Mouse (Mus musculus) 416B (cell line): Measurements from ENCODE around the gene Fam98c.
A peak's percentile ranks its signal among the peaks of the same experiment; 100 is the strongest.
"Not testable (repeated sequence)": the region's sequence is repeated elsewhere in the genome, so short reads cannot be mapped to it uniquely, and the experiment has no call there.

Experiments
- DNase-seq: peaks from one replicate; pipeline ENCODE4 v3.0.0; 2011; ENCODE audit warnings: low read depth

Fam98c gene

DNA sequence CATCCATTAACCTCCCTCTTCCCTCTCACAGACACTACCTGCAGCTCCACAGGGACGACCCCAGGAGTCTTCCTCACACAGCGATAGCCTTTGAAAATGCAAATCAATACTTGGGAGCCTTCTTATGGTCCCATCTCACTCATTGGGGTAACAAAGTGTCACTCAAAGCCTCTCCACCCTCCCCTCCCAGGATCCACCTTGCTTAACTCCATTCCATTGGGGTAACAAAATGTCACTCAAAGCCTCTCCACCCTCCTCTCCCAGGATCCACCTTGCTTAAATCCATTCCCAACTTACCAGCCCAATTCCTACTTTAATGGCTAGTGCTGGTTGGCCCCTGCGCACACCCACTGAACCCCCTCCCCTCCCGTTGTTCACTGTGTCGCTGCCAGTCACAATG is 2.2 kb upstream of the Fam98c start:
- DNase-seq, result no peak

GRCm38 (mm10) chr7:29155196-29155837 is 717 bp downstream of the Fam98c start:
- DNase-seq, result peak; percentile 91

DNA sequence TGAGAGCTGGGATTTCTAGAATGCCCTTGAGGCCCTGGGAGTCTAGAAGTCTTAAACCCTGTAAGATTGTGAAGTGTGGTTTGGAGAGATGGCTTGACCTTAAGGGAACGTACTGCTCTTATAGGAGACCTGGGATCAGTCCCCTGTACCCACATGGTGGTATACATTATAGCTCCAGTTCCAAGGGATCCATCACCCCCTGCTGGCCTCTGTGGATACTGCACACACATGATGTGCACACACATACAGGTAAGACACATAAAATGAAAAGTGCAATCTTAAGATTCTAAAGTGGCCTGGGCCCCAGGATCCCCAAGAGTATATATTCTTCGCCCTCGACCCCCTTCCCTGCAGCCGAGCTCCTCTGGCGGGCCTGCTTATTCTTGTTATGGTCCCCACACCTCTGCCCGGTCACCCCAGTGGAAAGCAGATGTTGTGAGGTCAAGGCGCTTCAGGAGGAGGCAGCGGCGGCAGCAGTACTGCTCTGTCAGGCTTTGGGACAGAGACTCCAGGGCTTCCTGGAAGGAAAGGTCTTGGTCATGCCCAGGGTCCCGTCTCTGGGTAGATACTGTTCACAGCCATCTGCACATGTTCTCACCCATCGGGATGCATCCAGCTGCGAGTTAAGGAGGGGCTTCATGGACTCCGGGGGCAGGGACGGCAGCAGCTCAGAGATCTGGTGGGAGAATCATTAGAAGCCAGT is 1.9 kb downstream of the Fam98c start:
- peak; percentile 31 for DNase-seq

GRCm38 (mm10) chr7:29151486-29151885 is 4.5 kb downstream of the Fam98c start:
- no peak for DNase-seq

DNA sequence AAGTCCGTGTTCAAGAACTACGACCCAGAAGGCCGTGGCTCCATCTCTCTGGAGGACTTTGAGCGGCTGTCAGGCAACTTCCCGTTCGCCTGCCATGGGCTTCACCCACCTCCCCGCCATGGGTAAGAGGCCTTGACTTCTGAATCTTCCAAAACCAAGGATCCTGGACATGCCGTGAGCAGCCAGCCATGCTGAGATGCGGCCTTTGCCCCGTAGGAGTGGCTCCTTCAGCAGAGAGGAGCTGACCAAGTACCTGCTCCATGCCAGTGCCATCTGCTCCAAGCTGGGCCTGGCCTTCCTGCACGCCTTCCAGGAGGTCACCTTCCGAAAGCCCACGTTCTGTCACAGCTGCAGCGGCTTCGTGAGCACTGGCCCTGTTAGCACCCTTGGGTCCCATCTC is 7.3 kb downstream of the Fam98c start:
- DNase-seq, result no peak

GRCm38 (mm10) chr7:29146625-29147367 is 9.2 kb downstream of the Fam98c start:
- no peak for DNase-seq

- DNase-seq, result peak; percentile 83
Observed at GRCm38 (mm10) chr7:29144006-29144405, 12.0 kb downstream of the Fam98c start.

- DNase-seq, result no peak
Observed at GRCm38 (mm10) chr7:29141416-29141815, 14.6 kb downstream of the Fam98c start.

GRCm38 (mm10) chr7:29139237-29139636 is 16.8 kb downstream of the Fam98c start:
- not testable (repeated sequence) for DNase-seq

GRCm38 (mm10) chr7:29137429-29137828 is 18.6 kb downstream of the Fam98c start:
- no peak for DNase-seq

DNA sequence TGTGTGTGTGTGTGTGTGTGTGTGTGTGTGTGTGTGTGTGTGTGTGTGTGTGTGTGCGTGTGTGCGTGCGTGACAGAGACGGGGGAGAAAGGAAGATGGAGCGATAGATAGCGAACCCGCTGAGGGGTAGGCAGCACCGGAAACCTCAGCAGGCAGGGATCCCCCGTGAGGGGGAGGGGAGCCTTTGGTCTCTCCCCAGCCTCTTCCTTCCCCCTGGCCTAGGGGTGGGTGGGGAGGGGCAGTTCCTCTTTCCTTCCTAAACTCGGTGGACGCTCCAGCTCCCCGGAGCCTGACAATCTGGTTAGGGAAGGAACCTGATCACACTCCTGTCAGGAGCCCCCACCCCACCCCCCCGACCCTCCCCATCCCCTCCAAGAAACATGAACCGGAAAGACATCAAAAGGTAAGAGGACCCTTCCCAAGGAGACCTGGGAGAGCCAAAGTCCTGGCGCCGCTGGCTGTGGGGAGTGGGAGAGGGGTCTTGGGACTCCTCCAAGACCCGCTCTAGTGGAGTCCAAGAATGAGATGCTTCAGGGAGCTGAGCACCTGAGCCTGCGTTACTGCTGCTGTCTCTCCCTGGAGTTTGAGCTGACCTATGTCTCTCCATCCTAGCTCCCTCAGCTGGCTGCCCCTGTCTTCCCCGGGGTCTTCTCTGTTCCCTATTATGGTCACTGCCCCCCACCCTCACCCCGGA is 21.2 kb downstream of the Fam98c start, which contains the start of gene Rasgrp4:
Rasgrp4 (plus strand) TSS at position 159 of the 694 bp plus-strand sequence.
- peak; percentile 86 for DNase-seq

GRCm38 (mm10) chr7:29134230-29134629 is 21.8 kb downstream of the Fam98c start:
- no peak for DNase-seq

DNA sequence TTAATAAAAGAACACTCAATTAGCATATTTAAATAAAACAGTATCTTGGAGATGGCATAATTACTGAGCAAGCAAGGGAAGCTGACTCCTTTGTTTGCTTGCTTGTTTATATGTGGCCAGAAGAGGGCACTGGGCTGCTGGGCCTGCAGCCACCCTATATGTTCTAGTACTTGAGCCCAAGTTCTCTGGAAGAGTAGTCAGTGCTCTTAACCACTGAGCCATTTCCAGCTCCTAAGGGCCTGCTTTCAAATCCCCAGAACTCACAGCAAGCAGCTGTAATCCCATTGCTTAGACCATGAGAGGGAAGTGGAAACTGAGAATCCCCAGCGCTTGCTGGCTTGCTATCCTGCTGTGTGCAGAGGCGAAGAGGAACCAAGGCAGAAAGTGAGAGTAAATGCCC is 27.3 kb downstream of the Fam98c start:
- DNase-seq, result peak; percentile 81

GRCm38 (mm10) chr7:29126173-29126915 is 29.7 kb downstream of the Fam98c start:
- peak; percentile 92 for DNase-seq

GRCm38 (mm10) chr7:29124970-29125369 is 31.1 kb downstream of the Fam98c start, which contains the start of gene Ryr1:
Gene Ryr1, minus strand, starts transcription at chr7:29125179.
- peak; percentile 86 for DNase-seq

DNA sequence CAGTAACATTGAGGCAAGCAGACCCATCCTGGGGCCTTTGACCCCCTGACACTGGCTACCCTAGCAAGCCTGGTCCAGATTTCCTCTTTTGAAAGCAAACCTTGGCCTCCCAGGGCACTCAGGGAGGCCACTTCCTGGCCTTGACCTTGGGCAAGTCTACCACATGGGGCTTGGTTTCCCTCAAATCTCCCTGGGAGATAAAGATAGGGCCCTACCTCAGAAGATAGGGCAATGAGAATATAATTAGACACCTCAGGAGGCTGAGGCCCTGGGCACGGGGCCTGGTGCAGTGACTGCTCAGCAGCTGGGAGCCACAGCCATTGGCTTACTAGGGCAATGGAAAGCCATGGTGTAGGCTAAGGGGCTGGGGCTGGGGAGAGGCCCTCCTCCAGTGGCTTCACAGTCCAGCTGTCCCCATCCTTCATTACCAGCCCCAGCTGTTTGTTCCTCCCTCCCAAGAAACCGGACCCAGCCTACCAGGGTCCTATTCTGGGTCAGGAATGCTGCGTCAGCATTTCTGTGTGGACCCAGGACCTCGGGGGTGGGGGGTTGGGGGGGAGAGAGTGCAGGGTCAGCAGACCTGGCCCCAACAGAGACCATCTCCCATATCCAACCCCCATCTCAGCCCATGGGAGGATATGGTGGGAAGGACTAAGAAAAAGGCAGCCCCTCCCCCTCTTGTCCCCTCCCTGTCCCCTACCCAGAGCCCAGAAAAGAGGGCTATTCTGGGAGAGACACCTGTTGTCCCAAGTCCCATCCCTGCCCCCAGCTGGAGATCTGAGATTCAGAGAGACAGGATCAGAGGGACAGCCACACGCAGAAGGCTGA is 32.3 kb downstream of the Fam98c start:
- DNase-seq, result peak; percentile 98

DNA sequence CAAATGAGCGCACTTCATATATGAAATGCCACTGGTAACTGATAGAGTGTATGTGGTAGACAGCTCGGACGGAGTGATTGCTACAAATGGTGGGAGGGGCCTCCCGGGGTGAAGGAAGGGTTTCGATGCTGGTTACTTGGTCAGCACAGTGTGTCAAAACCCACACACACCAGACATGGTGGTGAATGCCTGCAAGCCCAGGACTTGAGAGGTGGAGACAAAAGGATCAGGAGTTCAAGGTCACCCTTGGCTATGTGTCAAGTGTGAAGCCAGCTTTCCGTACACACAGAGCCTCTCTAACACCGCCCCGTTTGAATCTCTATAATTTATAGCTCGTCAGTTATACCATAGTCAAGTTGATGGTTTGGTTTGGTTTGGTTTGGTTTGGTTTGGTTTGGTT is 33.2 kb downstream of the Fam98c start:
- DNase-seq, result peak; percentile 80

DNA sequence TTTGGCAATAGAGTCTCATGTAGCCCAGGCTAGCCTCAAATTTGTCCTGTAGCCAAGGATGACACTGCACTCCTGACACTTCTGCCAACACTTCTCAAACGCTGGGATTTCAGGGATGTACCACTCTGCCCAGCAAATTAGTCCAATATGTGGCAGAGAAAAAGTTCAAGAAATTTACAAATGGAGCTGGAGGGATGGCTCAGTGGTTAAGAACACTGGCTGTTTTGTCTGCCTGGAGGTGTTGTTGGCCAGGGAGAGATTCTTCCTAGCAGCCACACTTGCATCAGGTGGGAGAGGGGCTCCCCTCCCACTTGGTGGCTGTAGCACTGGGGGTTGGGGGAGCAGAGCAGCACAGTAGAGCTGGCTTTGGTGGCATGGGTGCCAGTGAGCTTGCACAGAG is 36.5 kb downstream of the Fam98c start:
- no peak for DNase-seq

DNA sequence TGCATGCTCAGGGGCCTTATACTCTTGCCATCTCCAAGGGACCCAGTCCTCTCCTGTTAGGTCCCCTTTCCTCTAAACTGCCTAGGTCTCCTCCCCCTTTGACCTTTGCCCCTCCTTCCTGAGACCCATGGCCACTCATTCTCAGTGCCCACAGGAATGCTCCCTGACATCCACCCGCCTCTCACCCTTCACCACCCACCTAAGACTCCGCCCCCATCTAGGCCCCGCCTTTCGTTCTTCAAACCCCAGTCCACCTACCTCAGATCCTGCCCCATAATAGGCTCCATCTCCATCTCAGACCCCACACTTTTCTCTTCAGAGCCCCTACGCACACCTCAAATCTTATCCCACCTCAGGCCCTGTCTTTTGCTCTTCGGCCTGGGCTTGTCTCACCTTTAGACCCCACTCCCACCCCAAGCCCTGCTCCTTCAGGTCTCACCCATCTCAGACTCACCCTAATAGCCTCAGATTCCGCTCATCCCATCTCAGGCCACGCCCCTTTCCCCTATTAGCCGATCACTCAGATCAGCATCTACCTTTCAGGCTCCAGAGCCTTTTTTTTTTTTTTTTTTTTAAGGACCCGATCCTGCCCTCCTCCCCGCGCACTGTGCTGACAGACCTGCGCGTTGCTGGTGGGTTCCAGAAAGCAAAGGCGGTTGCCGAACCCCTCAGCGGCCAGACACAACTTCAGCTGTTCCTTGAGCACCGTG is 37.7 kb downstream of the Fam98c start:
- DNase-seq, result no peak
